Mouse (Mus musculus) midbrain, embryonic 14.5 days (tissue): ENCODE measurements around the gene Syt7. TPM values are rescaled to one million over a fixed set of nuclear protein-coding genes. Genes with fewer than 3 reads are reported as not detected.

Source experiments
- ATAC-seq: fragments of 200-750 bp; cut with Nextera tagmentation; 2 replicates; pipeline ENCODE4 v1.8.0; 2017; ENCODE audit warnings: moderate number of reproducible peaks, moderate library complexity; ENCODE audit not compliant: low FRiP score, low TSS enrichment
- DNase-seq: peaks from one replicate; pipeline ENCODE4 v3.0.0-alpha.2; 2015
- H3K27ac ChIP-seq: fragments of 300-500 bp; sonication (generic); replicated peaks from 2 replicates; pipeline ENCODE4 v1.5.1; 2014; ENCODE audit warnings: mild to moderate bottlenecking, low read depth, low read length, moderate library complexity
- H3K27me3 ChIP-seq: fragments of 300-500 bp; sonication (generic); 2 replicates; pipeline ENCODE4 v1.6.1; 2014; ENCODE audit warnings: low read length, control low read depth, mixed read lengths; ENCODE audit not compliant: control insufficient read depth, insufficient read depth
- H3K36me3 ChIP-seq: fragments of 300-500 bp; sonication (generic); 2 replicates; pipeline ENCODE4 v1.6.1; 2014; ENCODE audit warnings: low read length, control low read depth; ENCODE audit not compliant: control insufficient read depth, insufficient read depth
- H3K4me1 ChIP-seq: fragments of 300-500 bp; sonication (generic); 2 replicates; pipeline ENCODE4 v1.6.1; 2014; ENCODE audit warnings: mild to moderate bottlenecking, antibody characterized with exemption, low read length, control low read depth; ENCODE audit not compliant: control insufficient read depth, insufficient read depth
- H3K4me2 ChIP-seq: fragments of 300-500 bp; sonication (generic); 2 replicates; pipeline ENCODE4 v1.6.1; 2014; ENCODE audit warnings: mild to moderate bottlenecking, low read length, moderate library complexity
- H3K4me3 ChIP-seq: fragments of 300-500 bp; sonication (generic); replicated peaks from 2 replicates; pipeline ENCODE4 v1.5.1; 2014; ENCODE audit warnings: low read depth, low read length
- H3K9ac ChIP-seq: fragments of 300-500 bp; sonication (generic); replicated peaks from 2 replicates; pipeline ENCODE4 v1.6.1; 2014; ENCODE audit warnings: mild to moderate bottlenecking, low read length, moderate library complexity
- H3K9me3 ChIP-seq: fragments of 300-500 bp; sonication (generic); 2 replicates; pipeline ENCODE4 v1.6.1; 2016; ENCODE audit warnings: low read length, control low read depth, mixed read lengths; ENCODE audit not compliant: control insufficient read depth
- WGBS: fragments of 180-500 bp; shearing (Covaris S2); extraction: QIAGEN DNeasy Blood & Tissue Kit; methylation state at CpG from one replicate; pipeline ENCODE4 v1.1.7; 2014; 5-methylcytosine and 5-hydroxymethylcytosine counted together
- polyA plus RNA-seq: library from polyadenylated mRNA; unstranded; fragments of >200 nt; fragmentation: Nextera tagmentation; extraction: Ambion mirVana; gene quantifications from 2 replicates; pipeline ENCODE4 v1.2.1, GENCODE M21; 2014

Gene Syt7
- polyA plus RNA-seq, 1 experiment from 2014 or later = 10.1 TPM

DNA sequence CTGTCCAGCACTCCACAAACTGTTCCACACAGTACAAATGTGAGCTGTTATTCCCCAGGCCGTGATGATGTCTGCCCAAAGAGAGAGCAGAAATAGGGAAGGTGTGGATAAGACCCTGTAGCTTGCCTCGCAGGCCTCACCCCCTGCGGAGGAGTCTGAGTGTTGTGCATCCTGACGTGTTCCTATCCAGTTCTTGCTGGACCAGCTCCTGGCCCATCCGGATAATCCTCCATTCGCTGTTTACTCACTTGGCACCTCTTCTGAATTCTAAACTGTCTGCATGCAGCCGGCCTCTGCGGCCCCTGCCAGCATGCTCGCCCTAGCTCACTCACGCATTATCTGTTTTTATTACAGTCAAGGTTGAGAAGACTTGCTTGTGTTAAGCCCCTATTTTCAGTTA lies 15.5 kb downstream of the Syt7 start:
- 58% methylated on average over 10 of the region's 10 CpGs for WGBS

DNA sequence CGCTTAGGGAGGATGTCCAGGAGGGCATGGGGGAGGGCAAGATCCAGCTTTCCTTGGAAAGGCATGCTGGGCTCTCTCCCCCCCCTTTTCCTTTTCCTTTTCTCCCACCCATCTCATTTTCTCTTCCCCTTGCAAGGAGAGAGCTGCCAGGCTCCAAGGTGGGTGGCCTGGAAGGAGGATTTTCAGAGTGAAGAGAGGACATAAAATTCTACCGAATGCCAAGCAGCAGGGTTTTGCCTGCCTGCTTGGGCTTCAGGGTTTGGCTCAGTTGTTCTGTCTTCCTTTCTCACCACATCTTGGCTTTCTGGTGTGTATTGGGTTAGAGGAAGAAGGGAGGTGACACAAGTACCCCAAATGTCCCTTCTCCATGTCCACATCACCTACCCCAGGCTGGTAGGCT lies 16.0 kb downstream of the Syt7 start:
- WGBS = 73% methylated on average over 2 of the region's 2 CpGs
- H3K4me1 ChIP-seq = peaks cover 27% of the 10 kb centered on the region
- H3K27ac ChIP-seq = no peak overlapping the region
- DNase-seq (no peak), ATAC-seq (no peak)
- no peak overlapping the region for H3K4me2 ChIP-seq
- no peaks in the 10 kb centered on the region for H3K27me3 ChIP-seq
- H3K9me3 ChIP-seq = no peaks in the 10 kb centered on the region
- no peaks in the 10 kb centered on the region for H3K36me3 ChIP-seq
- no peak overlapping the region for H3K4me3 ChIP-seq
- no peak overlapping the region for H3K9ac ChIP-seq

More for the DNA sequence above, 15.5 kb downstream of the Syt7 start:
- H3K4me1 ChIP-seq = peaks cover 23% of the 10 kb centered on the region
- H3K36me3 ChIP-seq = no peaks in the 10 kb centered on the region
- H3K9me3 ChIP-seq = no peaks in the 10 kb centered on the region
- no peak overlapping the region for H3K4me3 ChIP-seq
- H3K27ac ChIP-seq = 0 out of 2 replicates have a peak overlapping the region, but pooled peaks have one; percentile 27
- ATAC-seq (no peak), DNase-seq (peak; percentile 49)
- H3K9ac ChIP-seq = no peak overlapping the region
- H3K27me3 ChIP-seq = no peaks in the 10 kb centered on the region
- no peak overlapping the region for H3K4me2 ChIP-seq

DNA sequence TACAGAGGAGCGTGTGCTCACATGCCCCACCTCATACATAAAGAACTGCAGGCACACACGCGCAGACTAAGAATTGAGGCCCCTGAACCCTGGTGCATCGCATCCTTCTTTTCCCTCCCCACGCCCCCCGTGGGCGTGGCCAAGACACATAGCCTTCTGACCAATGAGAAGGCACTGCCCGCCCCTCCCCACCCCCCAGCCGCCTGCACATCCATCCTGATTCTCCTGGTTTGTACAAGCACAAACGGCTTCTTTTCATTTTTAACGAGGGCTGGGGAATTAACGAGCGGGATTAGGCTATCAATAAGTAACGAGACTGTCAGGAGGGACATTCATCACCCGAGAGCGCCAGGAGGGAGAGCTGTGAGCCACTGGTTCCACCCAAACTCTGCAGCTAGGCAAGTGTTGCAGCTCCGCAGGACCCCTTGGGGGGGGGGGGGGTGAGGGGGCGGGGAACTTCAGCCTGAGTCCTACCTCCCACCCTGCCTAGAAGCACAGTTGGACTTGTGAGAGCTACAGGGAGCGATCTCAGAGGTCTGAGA lies 24.9 kb downstream of the Syt7 start:
- no peaks in the 10 kb centered on the region for H3K27me3 ChIP-seq
- DNase-seq (peak; percentile 93), ATAC-seq (peak; percentile 82)
- peaks cover 8% of the 10 kb centered on the region; the same call in 1 of the 2 replicates for H3K36me3 ChIP-seq
- peak overlapping the region; percentile 70 for H3K27ac ChIP-seq
- peak overlapping the region; percentile 23; the same call in 1 of the 2 replicates for H3K9ac ChIP-seq
- WGBS = 3% methylated on average over 19 of the region's 19 CpGs
- no peaks in the 10 kb centered on the region for H3K9me3 ChIP-seq
- H3K4me2 ChIP-seq = peak overlapping the region; percentile 51
- H3K4me1 ChIP-seq = peaks cover 43% of the 10 kb centered on the region
- peak overlapping the region; percentile 20 for H3K4me3 ChIP-seq

DNA sequence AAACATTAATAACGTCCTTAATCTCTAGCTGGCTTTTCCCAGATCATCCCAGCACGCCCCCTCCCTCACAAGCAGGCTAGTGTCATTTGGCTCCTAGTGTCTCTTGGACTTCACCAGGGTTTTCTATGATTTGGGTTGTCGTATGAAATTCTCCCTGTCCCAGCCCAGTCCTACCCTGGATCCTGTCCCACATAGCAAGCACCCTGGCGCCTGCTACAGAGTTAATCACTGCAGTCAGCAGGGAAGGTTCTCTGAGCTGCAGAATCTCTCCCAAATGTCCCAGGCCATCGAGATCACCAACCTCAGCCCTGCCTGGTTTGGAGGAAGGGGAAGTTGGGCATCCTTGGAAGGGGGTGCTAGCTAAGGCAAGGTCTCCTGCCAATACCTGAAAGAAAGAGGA lies 26.6 kb downstream of the Syt7 start:
- Histone ChIP-seq H3K36me3 (peaks cover 8% of the 10 kb centered on the region; the same call in 1 of the 2 replicates), H3K4me1 (peaks cover 32% of the 10 kb centered on the region), H3K27me3 (no peaks in the 10 kb centered on the region), H3K4me3 (no peak overlapping the region), H3K27ac (no peak overlapping the region), H3K9me3 (no peaks in the 10 kb centered on the region), H3K9ac (no peak overlapping the region), H3K4me2 (no peak overlapping the region)
- 79% methylated on average over 5 of the region's 5 CpGs for WGBS
- no peak for DNase-seq
- no peak for ATAC-seq

DNA sequence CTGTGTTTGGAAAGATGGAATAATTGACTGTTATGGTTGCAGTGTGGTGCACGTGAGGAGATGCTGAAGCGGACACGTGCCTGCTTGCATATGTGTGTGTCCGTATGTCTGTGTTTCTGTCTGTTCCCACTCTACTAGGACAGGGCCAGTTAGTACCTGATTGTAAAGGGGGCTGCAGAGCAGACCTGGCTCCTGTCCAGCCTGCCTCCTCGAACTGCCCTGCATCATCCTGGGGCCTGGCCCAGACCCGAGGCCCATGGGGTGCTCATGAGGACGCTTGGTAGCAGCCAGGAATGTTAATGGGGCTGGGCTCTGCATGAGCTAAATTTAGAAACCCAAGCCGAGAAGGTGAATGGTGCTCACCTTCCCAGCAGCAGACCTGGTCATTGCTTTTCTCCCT lies 28.0 kb downstream of the Syt7 start:
- DNase-seq = no peak

DNA sequence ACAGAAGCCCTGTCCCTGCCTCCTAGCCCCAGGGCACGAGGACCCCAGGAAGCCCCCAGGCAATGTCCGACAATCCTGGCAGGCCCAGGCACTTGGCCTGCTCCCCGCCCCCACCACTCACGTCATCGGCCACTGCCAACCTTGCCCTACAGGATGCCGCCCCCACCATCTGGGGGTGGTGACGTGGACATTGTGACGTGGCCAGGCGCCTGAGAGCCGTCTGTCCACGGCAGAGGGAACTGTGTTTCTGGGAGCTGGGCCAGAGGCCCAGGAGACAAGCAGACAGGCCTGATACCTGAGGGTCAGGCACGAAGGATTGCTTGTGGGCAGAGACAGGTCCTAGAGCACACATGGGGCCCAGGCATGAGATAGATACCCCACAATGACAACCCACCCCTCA lies 28.5 kb downstream of the Syt7 start:
- H3K4me3 ChIP-seq = no peak overlapping the region
- H3K4me2 ChIP-seq = no peak overlapping the region
- DNase-seq = no peak
- H3K9ac ChIP-seq = no peak overlapping the region
- peaks cover 35% of the 10 kb centered on the region for H3K4me1 ChIP-seq
- 76% methylated on average over 12 of the region's 12 CpGs for WGBS
- H3K27ac ChIP-seq = no peak overlapping the region
- H3K9me3 ChIP-seq = no peaks in the 10 kb centered on the region
- ATAC-seq = no peak
- no peaks in the 10 kb centered on the region for H3K27me3 ChIP-seq
- H3K36me3 ChIP-seq = peaks cover 8% of the 10 kb centered on the region; the same call in 1 of the 2 replicates

More for the DNA sequence above, 28.0 kb downstream of the Syt7 start:
- WGBS = 71% methylated on average over 8 of the region's 8 CpGs
- Histone ChIP-seq H3K27me3 (no peaks in the 10 kb centered on the region), H3K27ac (no peak overlapping the region), H3K9me3 (no peaks in the 10 kb centered on the region), H3K4me1 (peaks cover 30% of the 10 kb centered on the region), H3K36me3 (peaks cover 8% of the 10 kb centered on the region; the same call in 1 of the 2 replicates), H3K4me3 (no peak overlapping the region), H3K9ac (no peak overlapping the region; the same call in 1 of the 2 replicates), H3K4me2 (no peak overlapping the region)
- no peak for ATAC-seq

DNA sequence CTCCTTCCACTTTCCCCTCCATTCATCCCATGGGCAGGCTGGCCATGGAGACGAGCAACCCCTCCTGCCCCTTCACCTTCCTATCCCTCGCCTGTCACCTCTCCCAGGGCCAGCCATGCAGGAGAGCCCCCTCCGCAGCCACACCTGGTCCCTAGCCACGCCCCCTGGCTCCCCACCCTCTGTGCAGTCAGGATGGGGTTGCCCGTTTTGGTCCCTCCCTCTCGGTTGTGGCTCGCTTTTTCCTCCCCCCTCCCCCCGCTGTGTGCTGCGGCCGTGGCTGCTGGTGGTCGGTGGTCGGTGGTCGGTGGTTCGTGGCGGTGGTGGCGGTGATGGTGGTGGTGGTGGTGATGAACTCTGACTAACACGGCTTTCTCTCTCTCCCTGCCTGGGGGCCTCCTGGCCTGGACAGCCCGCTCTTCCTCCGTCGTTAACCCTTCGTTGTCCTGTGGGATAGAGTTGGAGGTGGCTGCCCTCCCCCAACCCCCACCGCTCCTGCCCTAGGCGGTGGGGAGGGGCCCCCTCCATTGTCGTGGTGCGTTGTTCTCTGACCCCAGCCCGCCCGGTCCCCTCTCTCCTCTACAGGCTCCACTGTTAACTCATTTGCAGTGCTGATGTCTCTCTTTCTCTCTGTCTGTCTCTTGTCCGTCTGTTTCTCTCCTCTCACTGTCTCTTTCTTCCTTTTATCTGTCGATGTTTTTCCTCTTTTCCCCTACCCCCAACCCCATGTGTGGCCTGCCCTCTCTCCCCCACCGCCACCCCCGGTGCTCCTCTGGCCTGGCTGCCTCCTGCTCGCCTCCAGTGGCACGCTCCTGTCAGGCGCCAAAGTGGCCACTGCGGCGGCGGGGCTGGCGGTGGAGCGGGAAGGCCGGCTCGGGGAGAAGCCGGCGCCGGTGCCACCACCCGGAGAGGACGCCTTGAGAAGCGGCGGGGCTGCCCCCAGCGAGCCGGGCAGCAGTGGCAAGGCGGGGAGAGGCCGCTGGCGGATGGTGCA lies 33.4 kb downstream of the Syt7 start:
- peak overlapping the region; percentile 48 for H3K4me2 ChIP-seq
- DNase-seq (no peak), ATAC-seq (peak; percentile 38)
- H3K36me3 ChIP-seq = peaks cover 8% of the 10 kb centered on the region; the same call in 1 of the 2 replicates
- H3K27ac ChIP-seq = no peak overlapping the region
- H3K27me3 ChIP-seq = no peaks in the 10 kb centered on the region
- peak overlapping the region; percentile 26; the same call in 1 of the 2 replicates for H3K9ac ChIP-seq
- 0 out of 2 replicates have a peak overlapping the region, but pooled peaks have one; percentile 10 for H3K4me3 ChIP-seq
- 5% methylated on average over 53 of the region's 53 CpGs for WGBS
- H3K4me1 ChIP-seq = peaks cover 24% of the 10 kb centered on the region
- no peaks in the 10 kb centered on the region for H3K9me3 ChIP-seq

DNA sequence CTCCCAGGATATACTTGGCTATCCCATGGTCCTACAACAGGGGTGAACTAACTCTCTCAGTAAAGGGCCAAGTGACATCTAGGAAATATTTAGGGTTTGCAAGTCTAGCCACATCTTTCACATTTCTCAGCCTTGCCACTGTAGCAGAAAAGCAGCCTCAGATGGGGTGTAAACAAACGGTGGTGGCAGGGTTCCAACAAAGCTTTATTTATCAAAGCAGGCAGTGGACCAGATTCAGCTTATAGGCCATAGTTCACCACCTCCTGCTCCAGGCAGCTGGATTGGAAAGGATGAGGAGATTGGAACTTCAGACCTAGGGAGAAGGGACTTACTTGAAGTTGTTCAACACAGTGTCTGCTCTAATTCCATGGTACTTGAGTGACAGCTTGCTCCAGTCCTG lies 35.9 kb downstream of the Syt7 start:
- no peaks in the 10 kb centered on the region for H3K27me3 ChIP-seq
- no peak overlapping the region for H3K4me3 ChIP-seq
- WGBS = 41% methylated on average over 1 of the region's 1 CpGs
- H3K27ac ChIP-seq = no peak overlapping the region
- DNase-seq (no peak), ATAC-seq (no peak)
- peaks cover 24% of the 10 kb centered on the region for H3K4me1 ChIP-seq
- no peak overlapping the region for H3K9ac ChIP-seq
- no peak overlapping the region for H3K4me2 ChIP-seq
- H3K9me3 ChIP-seq = no peaks in the 10 kb centered on the region
- H3K36me3 ChIP-seq = peaks cover 6% of the 10 kb centered on the region; the same call in 1 of the 2 replicates
